Mouse (Mus musculus) NIH3T3 (cell line): ENCODE measurements around the gene Rnf19b.

Experiments
- DNase-seq: peaks from one replicate; pipeline ENCODE4 v3.0.0-alpha.2; 2012; ENCODE audit warnings: low read depth

Gene Rnf19b

GRCm38 (mm10) chr4:129034706-129035660 lies 23.1 kb upstream of the Rnf19b start:
- DNase-seq, result peak; percentile 96

GRCm38 (mm10) chr4:129035851-129036445 lies 22.1 kb upstream of the Rnf19b start:
- peak; percentile 82 for DNase-seq

- DNase-seq, result no peak
Observed at GRCm38 (mm10) chr4:129047721-129048421, 10.2 kb upstream of the Rnf19b start.

DNA sequence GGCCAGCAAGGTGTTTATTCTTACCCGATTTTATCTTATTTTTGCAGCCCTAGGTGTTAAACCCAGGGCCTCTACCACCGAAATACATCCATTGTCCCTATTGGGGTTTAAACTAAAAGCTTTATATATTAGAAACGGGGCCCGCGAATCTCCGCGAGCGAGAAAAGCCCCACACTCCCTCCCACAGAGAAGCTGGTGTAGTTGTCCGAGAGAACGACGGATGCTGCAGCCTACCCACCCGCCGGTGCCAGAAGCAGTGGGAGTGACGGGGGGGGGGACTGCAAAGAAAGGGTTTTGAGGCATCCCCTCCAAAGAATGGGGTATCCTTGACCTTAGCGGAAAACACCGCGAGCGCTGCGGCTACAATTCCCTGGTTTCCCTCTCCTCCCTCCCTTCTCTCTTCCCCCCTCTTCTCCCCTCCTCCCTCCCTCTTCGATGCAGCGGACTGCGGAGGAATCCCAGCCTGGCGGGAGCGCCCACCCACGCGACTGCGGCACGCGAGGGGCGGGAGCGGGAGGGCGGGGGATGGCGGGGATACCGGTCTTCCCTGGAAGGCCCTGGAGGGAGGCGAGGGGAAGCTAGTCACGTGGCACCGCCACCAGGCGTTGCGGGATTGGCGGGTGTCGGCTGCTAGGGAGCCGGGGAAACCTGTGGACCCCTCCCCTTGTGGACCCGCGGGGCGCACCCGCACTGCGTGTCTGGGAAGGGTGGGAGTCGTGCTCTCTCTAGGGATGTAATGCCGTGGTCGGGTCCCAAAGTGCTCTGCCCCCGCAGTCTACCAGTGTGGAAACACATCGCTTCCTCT lies 9.4 kb upstream of the Rnf19b start:
- no peak for DNase-seq

GRCm38 (mm10) chr4:129049306-129050011 lies 8.6 kb upstream of the Rnf19b start:
- no peak for DNase-seq

- no peak for DNase-seq
Observed at GRCm38 (mm10) chr4:129050365-129050764, 7.7 kb upstream of the Rnf19b start.

- no peak for DNase-seq
Observed at GRCm38 (mm10) chr4:129050901-129051417, 7.1 kb upstream of the Rnf19b start.

DNA sequence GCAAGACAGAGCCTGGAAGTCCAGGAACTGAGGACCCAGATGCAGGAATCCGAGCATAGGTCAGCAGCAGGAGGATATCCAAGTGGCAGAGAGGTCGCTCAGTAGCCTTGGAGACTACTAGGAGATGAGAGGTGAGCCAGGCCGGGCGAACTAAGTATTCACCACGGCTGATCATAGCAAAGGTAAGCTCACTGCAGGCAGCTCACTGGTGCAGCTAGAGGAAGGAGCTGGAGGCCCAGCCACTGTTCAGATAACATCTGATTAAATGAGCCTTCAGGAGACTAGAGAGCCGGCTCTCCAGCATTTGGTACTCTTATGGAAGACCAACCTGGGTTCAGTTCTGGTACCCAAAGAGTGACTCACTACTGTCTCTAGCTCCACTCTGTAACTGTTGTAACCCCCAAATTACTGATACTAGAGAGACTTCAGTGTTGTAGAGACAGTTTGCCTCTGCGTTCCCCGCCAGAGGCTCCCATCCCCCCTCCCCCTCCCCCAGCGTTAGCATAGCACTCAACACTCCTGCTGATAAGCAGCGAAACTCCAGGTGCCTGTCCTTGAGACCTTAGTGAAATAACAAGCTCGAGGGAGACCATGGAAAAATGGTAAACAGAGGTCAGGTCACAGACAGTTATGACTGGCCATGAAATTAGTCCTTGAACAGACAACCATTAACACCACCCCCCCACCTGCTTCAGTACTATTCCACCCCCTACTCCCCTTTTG lies 6.4 kb upstream of the Rnf19b start:
- no peak for DNase-seq

GRCm38 (mm10) chr4:129054757-129055156 lies 3.3 kb upstream of the Rnf19b start:
- no peak for DNase-seq

GRCm38 (mm10) chr4:129055562-129055961 lies 2.5 kb upstream of the Rnf19b start:
- DNase-seq, result no peak

DNA sequence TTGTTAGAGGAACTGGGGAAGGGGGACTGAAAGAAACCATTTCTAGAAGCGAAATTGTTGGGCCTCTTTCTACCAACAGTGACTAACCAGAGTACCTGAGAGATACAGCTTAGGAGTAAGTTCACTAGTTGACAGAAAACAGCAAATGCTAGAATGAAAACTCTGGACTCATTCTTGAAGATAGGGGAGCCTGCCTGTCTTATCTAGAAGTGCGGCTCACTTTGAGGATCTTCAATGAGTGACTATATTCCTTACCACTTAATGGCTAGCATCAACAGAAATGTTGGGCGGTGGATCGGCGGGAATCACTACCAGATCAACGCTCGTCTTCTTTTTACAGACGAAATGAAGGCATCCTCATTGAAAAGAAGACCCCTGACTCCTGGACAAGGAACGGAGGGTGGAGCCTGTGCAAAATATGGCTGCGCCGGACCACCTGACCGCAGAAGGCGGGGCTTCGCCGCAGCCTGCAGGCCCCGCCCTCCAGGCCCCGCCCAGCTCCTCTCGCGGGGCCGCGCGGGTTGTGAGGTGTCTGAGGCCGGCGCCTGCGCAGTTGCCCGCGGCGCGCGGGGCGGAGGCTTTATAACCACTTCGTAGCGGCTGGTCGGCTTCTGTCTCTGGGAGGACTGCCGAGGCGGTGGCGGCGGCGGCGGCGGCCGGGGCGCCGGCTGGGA lies 401 bp upstream of the Rnf19b start:
- DNase-seq, result peak; percentile 100

- peak; percentile 71 for DNase-seq
Observed at GRCm38 (mm10) chr4:129059125-129059551, 1.1 kb downstream of the Rnf19b start.

DNA sequence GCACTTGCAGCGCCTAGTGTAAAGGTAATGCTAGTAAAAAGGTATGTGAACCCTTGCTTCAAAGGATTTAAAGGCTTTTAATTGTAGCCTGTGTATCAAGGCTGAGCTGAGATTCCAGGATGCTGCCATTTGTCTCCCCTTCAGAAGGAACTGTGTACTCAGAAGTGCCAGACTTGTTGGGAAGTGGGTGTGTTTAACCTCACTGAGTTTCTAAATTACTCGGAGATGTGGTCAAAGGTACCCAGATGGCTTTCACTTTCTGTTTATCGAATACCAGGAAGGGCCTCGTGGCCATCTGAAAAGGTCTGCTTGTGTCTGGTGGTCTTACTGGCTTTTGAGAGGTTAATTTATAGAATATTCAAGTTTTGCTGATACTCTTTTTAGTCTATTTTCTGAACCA lies 1.9 kb downstream of the Rnf19b start:
- DNase-seq, result peak; percentile 36

DNA sequence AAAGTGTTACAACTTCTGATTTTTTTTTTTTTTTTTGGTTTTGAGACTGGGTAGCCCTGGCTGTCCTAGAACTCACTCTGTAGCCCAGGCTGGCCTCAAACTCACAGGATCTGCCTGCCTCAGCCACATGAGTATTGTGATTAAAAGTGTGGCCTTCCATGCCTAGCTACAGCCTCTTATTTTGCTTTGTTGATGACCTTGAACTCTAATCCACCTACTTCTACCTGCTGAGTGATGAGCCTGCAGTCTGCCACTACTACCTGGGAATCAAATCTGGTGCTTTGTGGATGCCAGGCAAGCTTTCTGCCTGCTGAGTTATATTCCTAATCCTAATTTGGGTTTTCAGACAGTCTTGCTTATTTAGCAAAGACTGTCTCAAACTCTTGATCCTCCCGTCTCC lies 3.4 kb downstream of the Rnf19b start:
- DNase-seq, result no peak

- no peak for DNase-seq
Observed at GRCm38 (mm10) chr4:129062281-129063075, 4.4 kb downstream of the Rnf19b start.

DNA sequence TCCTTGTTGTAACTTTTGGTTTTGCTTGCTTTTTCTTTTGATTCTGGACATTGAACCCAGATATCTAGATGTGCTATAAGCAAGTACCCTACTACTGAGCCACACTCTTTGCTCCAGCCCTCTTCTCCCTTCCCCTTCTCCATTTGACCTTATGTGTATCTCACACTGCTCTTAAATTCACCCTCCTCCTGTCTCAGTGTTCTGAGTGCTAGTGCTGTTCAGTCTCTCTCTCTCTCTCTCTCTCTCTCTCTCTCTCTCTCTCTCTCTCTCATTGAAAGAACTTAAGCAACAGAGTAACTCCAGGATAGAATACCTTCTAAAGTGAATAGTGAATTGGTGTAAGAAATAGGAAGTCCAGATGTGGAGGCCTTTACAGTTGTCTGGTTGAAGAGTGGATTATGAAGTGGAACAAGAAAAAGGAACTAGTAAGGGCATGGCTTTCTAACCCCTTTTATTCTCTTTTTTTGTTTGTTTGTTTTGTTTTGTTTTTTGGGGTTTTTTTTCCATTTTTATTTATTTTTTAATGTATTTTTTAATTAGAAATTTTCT lies 7.7 kb downstream of the Rnf19b start:
- no peak for DNase-seq

- DNase-seq, result peak; percentile 55
Observed at GRCm38 (mm10) chr4:129067638-129068415, 9.8 kb downstream of the Rnf19b start.

- no peak for DNase-seq
Observed at GRCm38 (mm10) chr4:129068848-129069247, 10.8 kb downstream of the Rnf19b start.
